26 mouse cellular contexts compared by ENCODE assay signal in genomic region chr14:21952541-21952940, GRCm38 (mm10). TPM values are rescaled to one million over a fixed set of nuclear protein-coding genes. Genes with fewer than 3 reads are reported as not detected.
DNase-seq lines count a peak whose midpoint lies in the region; ATAC-seq and TF ChIP-seq lines count a peak whose summit lies in the region.
"Had no signal": no experiment of that assay in that cellular context is flagged by ENCODE, and none has a peak within 500 bp of the region (broad histone marks: within the 10 kb centered on the region; RNA-seq: fewer than 3 reads in every experiment).

No protein-coding gene starts in this region.

- no peaks in the 10 kb centered on the region; the same call in 1 of the 2 replicates for H3K9me3 ChIP-seq in kidney, postnatal 0 days (replicated peaks; ENCODE audit: low read length)
- no peaks in the 10 kb centered on the region for H3K9me3 ChIP-seq in limb, embryonic 10.5 days (replicated peaks)
- H3K9me3 ChIP-seq in limb, embryonic 14.5 days (ENCODE audit: control insufficient read depth, low read length): no peaks in the 10 kb centered on the region
- H3K9me3 ChIP-seq: embryonic facial prominence, embryonic 13.5 days; heart, embryonic 10.5 days; heart, embryonic 15.5 days; hindbrain, embryonic 12.5 days; intestine, embryonic 15.5 days; liver, embryonic 12.5 days; neural tube, embryonic 15.5 days had no signal

- WGBS in kidney, postnatal 0 days: 27% methylated on average over 7 of the region's 7 CpGs
- WGBS in limb, embryonic 10.5 days: 54% methylated on average over 7 of the region's 7 CpGs
- 23% methylated on average over 7 of the region's 7 CpGs for WGBS in limb, embryonic 14.5 days

- H3K4me1 ChIP-seq in kidney, postnatal 0 days (replicated peaks; ENCODE audit: insufficient read depth, low read length): 0 out of 2 replicates have a peak, but pooled peaks cover 6% of the 10 kb centered on the region
- peaks cover 26% of the 10 kb centered on the region for H3K4me1 ChIP-seq in limb, embryonic 10.5 days
- peaks cover 14% of the 10 kb centered on the region for H3K4me1 ChIP-seq in limb, embryonic 14.5 days (ENCODE audit: control insufficient read depth, insufficient read depth, low read length)
- H3K4me1 ChIP-seq: embryonic facial prominence, embryonic 13.5 days; heart, embryonic 10.5 days; heart, embryonic 15.5 days; hindbrain, embryonic 12.5 days; intestine, embryonic 15.5 days; liver, embryonic 12.5 days; midbrain, embryonic 12.5 days had no signal

- ATAC-seq in kidney, postnatal 0 days (replicated peaks; ENCODE audit: low FRiP score, low read depth): peak; percentile 23; the same call in 1 of the 2 replicates
- peak; percentile 48; the same call in 1 of the 2 replicates for ATAC-seq in limb, embryonic 14.5 days (ENCODE audit: low FRiP score, low read depth)
- ATAC-seq: forebrain, embryonic 16.5 days; hindbrain, postnatal 0 days; intestine, embryonic 15.5 days; liver, embryonic 12.5 days; liver, postnatal 0 days had no signal

- no peak for TF ChIP-seq POLR2A in limb, embryonic 14.5 days (IDR thresholded peaks at IDR 0.05; ENCODE audit: borderline replicate concordance, extremely low read depth, insufficient read depth, insufficient read length)

- peak overlapping the region; percentile 31; the same call in 1 of the 2 replicates for H3K27ac ChIP-seq in kidney, postnatal 0 days
- no peak overlapping the region for H3K27ac ChIP-seq in limb, embryonic 10.5 days
- no peak overlapping the region for H3K27ac ChIP-seq in limb, embryonic 14.5 days (replicated peaks; ENCODE audit: low read depth, low read length)
- H3K27ac ChIP-seq: embryonic facial prominence, embryonic 13.5 days; heart, embryonic 10.5 days; heart, embryonic 15.5 days; hindbrain, embryonic 12.5 days; hindbrain, postnatal 0 days; intestine, embryonic 15.5 days; liver, embryonic 12.5 days; midbrain, embryonic 12.5 days; neural tube, embryonic 15.5 days had no signal

- H3K4me3 ChIP-seq in kidney, postnatal 0 days (replicated peaks; ENCODE audit: low read depth, low read length): no peak overlapping the region
- no peak overlapping the region for H3K4me3 ChIP-seq in limb, embryonic 10.5 days
- no peak overlapping the region for H3K4me3 ChIP-seq in limb, embryonic 14.5 days (replicated peaks; ENCODE audit: low read length)
- H3K4me3 ChIP-seq: embryonic facial prominence, embryonic 13.5 days; heart, embryonic 10.5 days; heart, embryonic 15.5 days; hindbrain, embryonic 12.5 days; intestine, embryonic 15.5 days; liver, embryonic 12.5 days; midbrain, embryonic 12.5 days; neural tube, embryonic 15.5 days had no signal

- peak; percentile 62 for DNase-seq in kidney, postnatal 0 days (ENCODE audit: low spot score)
- no peak for DNase-seq in kidney, adult 11 months
- DNase-seq in limb, embryonic 10.5 days (ENCODE audit: low spot score): peak; percentile 52
- peak; percentile 29 for DNase-seq in limb, embryonic 14.5 days (ENCODE audit: low spot score)
- no peak for DNase-seq in left cerebral cortex, adult 9 months (ENCODE audit: low spot score in 2 of 2)
- no peak for DNase-seq in cerebellum, postnatal 36 days
- DNase-seq: adrenal gland, postnatal 25 days; B cell, adult 2 months; cerebellum, adult 11-12 months; cerebellum, adult 9-11 months; gastrocnemius, postnatal 10 days; kidney, postnatal 14 days; liver, postnatal 0 days; lung, postnatal 36 days; right cerebral cortex, postnatal 4 days; thymus, postnatal 4 days had no signal

- H3K4me2 ChIP-seq in kidney, postnatal 0 days (ENCODE audit: low read length): no peak overlapping the region
- 0 out of 2 replicates have a peak overlapping the region, but pooled peaks have one; percentile 0 for H3K4me2 ChIP-seq in limb, embryonic 14.5 days (replicated peaks; ENCODE audit: low read depth, low read length, severe bottlenecking)
- H3K4me2 ChIP-seq: embryonic facial prominence, embryonic 13.5 days; heart, embryonic 15.5 days; hindbrain, embryonic 12.5 days; intestine, embryonic 15.5 days; liver, embryonic 12.5 days; midbrain, embryonic 12.5 days; neural tube, embryonic 15.5 days had no signal

- H3K27me3 ChIP-seq in kidney, postnatal 0 days (ENCODE audit: insufficient read depth, low read length): no peaks in the 10 kb centered on the region
- H3K27me3 ChIP-seq in limb, embryonic 10.5 days (ENCODE audit: low read depth, poor library complexity, severe bottlenecking): peaks cover 83% of the 10 kb centered on the region
- H3K27me3 ChIP-seq in limb, embryonic 14.5 days (ENCODE audit: control insufficient read depth, insufficient read depth, low read length): no peaks in the 10 kb centered on the region
- H3K27me3 ChIP-seq: embryonic facial prominence, embryonic 13.5 days; heart, embryonic 15.5 days; hindbrain, embryonic 12.5 days; intestine, embryonic 15.5 days; liver, embryonic 12.5 days; midbrain, embryonic 12.5 days; neural tube, embryonic 15.5 days had no signal

- no peaks in the 10 kb centered on the region for H3K36me3 ChIP-seq in kidney, postnatal 0 days (ENCODE audit: insufficient read depth, low read length)
- H3K36me3 ChIP-seq in limb, embryonic 10.5 days: no peaks in the 10 kb centered on the region
- no peaks in the 10 kb centered on the region for H3K36me3 ChIP-seq in limb, embryonic 14.5 days (ENCODE audit: control insufficient read depth, insufficient read depth, low read length)
- H3K36me3 ChIP-seq: embryonic facial prominence, embryonic 13.5 days; heart, embryonic 10.5 days; heart, embryonic 15.5 days; hindbrain, embryonic 12.5 days; intestine, embryonic 15.5 days; liver, embryonic 12.5 days; midbrain, embryonic 12.5 days; neural tube, embryonic 15.5 days had no signal

- TF ChIP-seq CTCF in kidney, postnatal 0 days (IDR thresholded peaks at IDR 0.05; ENCODE audit: low read depth): no peak

- H3K9ac ChIP-seq in kidney, postnatal 0 days (ENCODE audit: low read depth, low read length): no peak overlapping the region
- no peak overlapping the region for H3K9ac ChIP-seq in limb, embryonic 14.5 days (ENCODE audit: low read depth, low read length, severe bottlenecking)
- H3K9ac ChIP-seq: embryonic facial prominence, embryonic 13.5 days; heart, embryonic 15.5 days; hindbrain, embryonic 12.5 days; intestine, embryonic 15.5 days; liver, embryonic 12.5 days; liver, postnatal 0 days; midbrain, embryonic 12.5 days; neural tube, embryonic 15.5 days had no signal

RNA-seq across cellular contexts. Expression of gene Zfp503, which starts 36.9 kb away (rescaled TPM):
- 34.2 and 41.4 TPM in 2 replicates for polyA plus RNA-seq in kidney, postnatal 0 days (2015; fragmentation: Nextera tagmentation; extraction: Ambion mirVana)
- polyA plus RNA-seq in limb, embryonic 10.5 days (2016; fragmentation: Nextera tagmentation; extraction: Ambion mirVana): 18.5 and 22.6 TPM in 2 replicates
- 45.1 and 73.1 TPM in 2 replicates for polyA plus RNA-seq in limb, embryonic 14.5 days (2012; rRNA removed)
- 15.3 and 17.6 TPM in 2 replicates for polyA plus RNA-seq in limb, embryonic 14.5 days (2014; fragmentation: Nextera tagmentation; extraction: Ambion mirVana)

Comparison
In these comparisons a context has a peak if more than half of its experiments do, and no peak if none do; other contexts are left out.
1. DNase-seq: peak in kidney, postnatal 0 days (single experiment), limb, embryonic 10.5 days (single experiment) and limb, embryonic 14.5 days (single experiment); none in kidney, adult 11 months (single experiment), left cerebral cortex, adult 9 months (0 of 2) and cerebellum, postnatal 36 days (0 of 2).